Mouse (Mus musculus) limb, embryonic 13.5 days (tissue): Measurements from ENCODE around the gene Mfsd11. TPM values are rescaled to one million over a fixed set of nuclear protein-coding genes. Genes with fewer than 3 reads are reported as not detected.
A peak's percentile ranks its signal among the peaks of the same experiment; 100 is the strongest.
"Not testable (repeated sequence)": the region's sequence is repeated elsewhere in the genome, so short reads cannot be mapped to it uniquely, and the experiment has no call there.

Experiments used
- ATAC-seq: fragments of 200-750 bp; cut with Nextera tagmentation; 2 replicates; pipeline ENCODE4 v1.8.0; 2017; ENCODE audit warnings: low read depth, moderate number of reproducible peaks, moderate TSS enrichment; ENCODE audit not compliant: low FRiP score
- H3K27ac ChIP-seq: fragments of 300-500 bp; sonication (generic); 2 replicates; pipeline ENCODE4 v1.5.1; 2015; ENCODE audit warnings: inconsistent platforms, mild to moderate bottlenecking, moderate library complexity
- H3K27me3 ChIP-seq: fragments of 300-500 bp; sonication (generic); 2 replicates; pipeline ENCODE4 v1.6.1; 2015; ENCODE audit warnings: mild to moderate bottlenecking, inconsistent platforms
- H3K36me3 ChIP-seq: fragments of 300-500 bp; sonication (generic); 2 replicates; pipeline ENCODE4 v1.6.1; 2015; ENCODE audit warnings: inconsistent platforms, mild to moderate bottlenecking, moderate library complexity
- H3K4me1 ChIP-seq: fragments of 300-500 bp; sonication (generic); 2 replicates; pipeline ENCODE4 v1.6.1; 2015; ENCODE audit warnings: inconsistent platforms
- H3K4me2 ChIP-seq: fragments of 300-500 bp; sonication (generic); replicated peaks from 2 replicates; pipeline ENCODE4 v1.6.1; 2015; ENCODE audit warnings: inconsistent platforms, mild to moderate bottlenecking, moderate library complexity
- H3K4me3 ChIP-seq: fragments of 300-500 bp; sonication (generic); 2 replicates; pipeline ENCODE4 v1.5.1; 2015; ENCODE audit warnings: moderate library complexity, mild to moderate bottlenecking, inconsistent platforms
- H3K9ac ChIP-seq: fragments of 300-500 bp; sonication (generic); 2 replicates; pipeline ENCODE4 v1.6.1; 2015; ENCODE audit warnings: mild to moderate bottlenecking, inconsistent platforms
- H3K9me3 ChIP-seq: fragments of 300-500 bp; sonication (generic); 2 replicates; pipeline ENCODE4 v1.6.1; 2016; ENCODE audit warnings: inconsistent platforms
- WGBS: fragments of 180-500 bp; shearing (Covaris S2); methylation state at CpG from one replicate; pipeline ENCODE4 v1.1.7; 2015; 5-methylcytosine and 5-hydroxymethylcytosine counted together
- polyA plus RNA-seq: library from polyadenylated mRNA; unstranded; fragments of >200 nt; fragmentation: Nextera tagmentation; extraction: Ambion mirVana; gene quantifications from 2 replicates; pipeline ENCODE4 v1.2.1, GENCODE M21; 2015

Gene Mfsd11
- polyA plus RNA-seq, 1 experiment from 2014 or later: 44.3 TPM

GRCm38 (mm10) chr11:116842531-116843260, 9.5 kb upstream of the Mfsd11 start:
- peaks cover 39% of the 10 kb centered on the region for H3K4me1 ChIP-seq
- peak overlapping the region; percentile 98 for H3K27ac ChIP-seq
- H3K4me3 ChIP-seq: peak overlapping the region; percentile 83
- H3K9ac ChIP-seq: peak overlapping the region; percentile 90
- H3K4me2 ChIP-seq: peak overlapping the region; percentile 90
- no peaks in the 10 kb centered on the region for H3K9me3 ChIP-seq
- no peaks in the 10 kb centered on the region for H3K27me3 ChIP-seq
- peaks cover 44% of the 10 kb centered on the region for H3K36me3 ChIP-seq
- peak; percentile 69 for ATAC-seq
- under 1% methylated on average over 59 of the region's 73 CpGs for WGBS

GRCm38 (mm10) chr11:116843261-116844233, 8.7 kb upstream of the Mfsd11 start, which contains the start of the genes Mettl23 and Jmjd6:
Mettl23 (plus strand) TSS chr11:116843278.
Jmjd6 (minus strand) TSS chr11:116843449.
- Histone ChIP-seq H3K9ac (peak within 1 kb of the TSS; percentile 90), H3K27ac (peak within 1 kb of the TSS; percentile 98), H3K4me1 (peaks cover 39% of the 10 kb centered on the region), H3K9me3 (no peaks in the 10 kb centered on the region), H3K4me3 (peak within 1 kb of the TSS; percentile 83), H3K36me3 (peaks cover 44% of the 10 kb centered on the region), H3K27me3 (no peaks in the 10 kb centered on the region), H3K4me2 (peak within 1 kb of the TSS; percentile 90)
- WGBS: under 1% methylated on average over 72 of the region's 72 CpGs
- peak; percentile 96 for ATAC-seq

GRCm38 (mm10) chr11:116846593-116847181, 5.6 kb upstream of the Mfsd11 start:
- WGBS: 86% methylated on average over 4 of the region's 4 CpGs
- H3K4me1 ChIP-seq: peaks cover 24% of the 10 kb centered on the region
- no peak overlapping the region for H3K4me2 ChIP-seq
- peaks cover 44% of the 10 kb centered on the region for H3K36me3 ChIP-seq
- no peak overlapping the region for H3K4me3 ChIP-seq
- 0 out of 2 replicates have a peak overlapping the region, but pooled peaks have one; percentile 15 for H3K9ac ChIP-seq
- no peak overlapping the region for H3K27ac ChIP-seq
- no peaks in the 10 kb centered on the region for H3K27me3 ChIP-seq
- no peak for ATAC-seq
- no peaks in the 10 kb centered on the region for H3K9me3 ChIP-seq

- H3K36me3 ChIP-seq: peaks cover 47% of the 10 kb centered on the region
- no peak for ATAC-seq
Observed at GRCm38 (mm10) chr11:116847187-116848085, 4.8 kb upstream of the Mfsd11 start.

GRCm38 (mm10) chr11:116848086-116848876, 4.0 kb upstream of the Mfsd11 start:
- H3K4me1 ChIP-seq: peaks cover 23% of the 10 kb centered on the region
- H3K9ac ChIP-seq: no peak overlapping the region
- no peak overlapping the region for H3K4me2 ChIP-seq
- no peak overlapping the region for H3K27ac ChIP-seq
- ATAC-seq: no peak
- peaks cover 47% of the 10 kb centered on the region for H3K36me3 ChIP-seq
- no peaks in the 10 kb centered on the region for H3K9me3 ChIP-seq
- WGBS: 80% methylated on average over 5 of the region's 5 CpGs
- H3K4me3 ChIP-seq: no peak overlapping the region
- H3K27me3 ChIP-seq: no peaks in the 10 kb centered on the region

More at GRCm38 (mm10) chr11:116847187-116848085, 4.8 kb upstream of the Mfsd11 start:
- peaks cover 23% of the 10 kb centered on the region for H3K4me1 ChIP-seq
- no peak overlapping the region for H3K27ac ChIP-seq
- H3K4me2 ChIP-seq: no peak overlapping the region
- no peaks in the 10 kb centered on the region for H3K27me3 ChIP-seq
- H3K9me3 ChIP-seq: no peaks in the 10 kb centered on the region
- WGBS: 84% methylated on average over 3 of the region's 3 CpGs
- no peak overlapping the region for H3K4me3 ChIP-seq
- no peak overlapping the region for H3K9ac ChIP-seq

- WGBS: 80% methylated on average over 2 of the region's 2 CpGs
- not testable (repeated sequence) for H3K9ac ChIP-seq, H3K27me3 ChIP-seq, H3K27ac ChIP-seq, ATAC-seq, H3K9me3 ChIP-seq, H3K4me2 ChIP-seq, H3K4me3 ChIP-seq
- Histone ChIP-seq H3K36me3 (peaks cover 47% of the 10 kb centered on the region), H3K4me1 (peaks cover 23% of the 10 kb centered on the region)
Observed at GRCm38 (mm10) chr11:116848877-116849178, 3.4 kb upstream of the Mfsd11 start.

- no peak overlapping the region for H3K9ac ChIP-seq
- ATAC-seq: no peak
- no peaks in the 10 kb centered on the region for H3K9me3 ChIP-seq
- no peak overlapping the region for H3K27ac ChIP-seq
- H3K4me1 ChIP-seq: peaks cover 21% of the 10 kb centered on the region
- H3K27me3 ChIP-seq: no peaks in the 10 kb centered on the region
- H3K36me3 ChIP-seq: peaks cover 47% of the 10 kb centered on the region
- no peak overlapping the region for H3K4me2 ChIP-seq
- H3K4me3 ChIP-seq: no peak overlapping the region
Observed at GRCm38 (mm10) chr11:116849587-116849986, 2.7 kb upstream of the Mfsd11 start.

GRCm38 (mm10) chr11:116850085-116850484, 2.2 kb upstream of the Mfsd11 start:
- Histone ChIP-seq H3K9ac (no peak overlapping the region; the same call in 1 of the 2 replicates), H3K27ac (no peak overlapping the region), H3K27me3 (no peaks in the 10 kb centered on the region), H3K4me1 (peaks cover 22% of the 10 kb centered on the region), H3K9me3 (no peaks in the 10 kb centered on the region), H3K36me3 (peaks cover 47% of the 10 kb centered on the region), H3K4me2 (peak overlapping the region; percentile 86), H3K4me3 (peak overlapping the region; percentile 94)
- WGBS: 50% methylated on average over 4 of the region's 4 CpGs
- no peak for ATAC-seq

GRCm38 (mm10) chr11:116850833-116851477, 1.3 kb upstream of the Mfsd11 start:
- WGBS: 35% methylated on average over 6 of the region's 6 CpGs
- Histone ChIP-seq H3K27ac (no peak overlapping the region), H3K9ac (peak overlapping the region; percentile 93), H3K9me3 (no peaks in the 10 kb centered on the region), H3K4me3 (peak overlapping the region; percentile 94), H3K27me3 (no peaks in the 10 kb centered on the region), H3K4me1 (peaks cover 23% of the 10 kb centered on the region), H3K36me3 (peaks cover 46% of the 10 kb centered on the region), H3K4me2 (peak overlapping the region; percentile 86)
- ATAC-seq: no peak

GRCm38 (mm10) chr11:116851576-116852290, 507 bp upstream of the Mfsd11 start:
- no peak for ATAC-seq
- peak overlapping the region; percentile 94 for H3K4me3 ChIP-seq
- no peaks in the 10 kb centered on the region for H3K9me3 ChIP-seq
- peaks cover 45% of the 10 kb centered on the region for H3K36me3 ChIP-seq
- peak overlapping the region; percentile 93 for H3K9ac ChIP-seq
- WGBS: 1% methylated on average over 29 of the region's 29 CpGs
- peak overlapping the region; percentile 98 for H3K27ac ChIP-seq
- no peaks in the 10 kb centered on the region for H3K27me3 ChIP-seq
- peak overlapping the region; percentile 86 for H3K4me2 ChIP-seq
- H3K4me1 ChIP-seq: peaks cover 23% of the 10 kb centered on the region
